Mouse (Mus musculus) left cerebral cortex, postnatal 4 days (tissue): Measurements from ENCODE around the gene Gm15091. TPM values are rescaled to one million over a fixed set of nuclear protein-coding genes. Genes with fewer than 3 reads are reported as not detected.
"Not testable (repeated sequence)": the region's sequence is repeated elsewhere in the genome, so short reads cannot be mapped to it uniquely, and the experiment has no call there.

ENCODE experiments used
- DNase-seq: peaks from one replicate; pipeline ENCODE4 v3.0.0-alpha.2; 2022
- intact Hi-C: fragments of 180-260 bp; cut with DNase I; formaldehyde crosslinking; loops from one replicate; pipeline ENCODE4 v1.15.1; 2025
- total RNA-seq, 2 experiments: library from RNA; stranded (reverse); gene quantifications; 2 replicates each; pipeline ENCODE4 v1.2.3; 2021

Gene Gm15091
- not detected for total RNA-seq

- intact Hi-C loops, DNase-seq: not testable (repeated sequence)
These were observed at the start of gene Gm15091 for GRCm38 (mm10) chrX:149941355-149941754. Gm15091 (plus strand) TSS chrX:149941655.

Other genes starting within 250 kb of the Gm15091 start
- not detected for gene Gm15097, start 157.2 kb upstream of the Gm15091 start, total RNA-seq